Mouse (Mus musculus): ENCODE measurements around the gene Tenm3.
A peak's percentile ranks its signal among the peaks of the same experiment; 100 is the strongest.

Gene Tenm3

GRCm38 (mm10) chr8:48299341-48299740, 544.4 kb downstream of the Tenm3 start:
- no peak for DNase-seq (ENCODE audit: extremely low read depth, insufficient read length, low spot score)

- DNase-seq (ENCODE audit: extremely low read depth, insufficient read length, low spot score): no peak
Observed at GRCm38 (mm10) chr8:48296371-48296770, 547.4 kb downstream of the Tenm3 start.

GRCm38 (mm10) chr8:48295558-48295957, 548.2 kb downstream of the Tenm3 start:
- DNase-seq (ENCODE audit: extremely low read depth, insufficient read length, low spot score): no peak

- DNase-seq (ENCODE audit: extremely low read depth, insufficient read length, low spot score): no peak
Observed at GRCm38 (mm10) chr8:48293797-48294196, 550.0 kb downstream of the Tenm3 start.

- no peak for DNase-seq (ENCODE audit: extremely low read depth, insufficient read length, low spot score)
Observed at GRCm38 (mm10) chr8:48285432-48285831, 558.3 kb downstream of the Tenm3 start.

GRCm38 (mm10) chr8:48281855-48282254, 561.9 kb downstream of the Tenm3 start:
- DNase-seq (ENCODE audit: extremely low read depth, insufficient read length, low spot score): no peak

GRCm38 (mm10) chr8:48279360-48279759, 564.4 kb downstream of the Tenm3 start:
- DNase-seq (ENCODE audit: extremely low read depth, insufficient read length, low spot score): no peak

- DNase-seq (ENCODE audit: extremely low read depth, insufficient read length, low spot score): no peak
Observed at GRCm38 (mm10) chr8:48277986-48278635, 565.6 kb downstream of the Tenm3 start.

GRCm38 (mm10) chr8:48275066-48275465, 568.7 kb downstream of the Tenm3 start:
- no peak for DNase-seq (ENCODE audit: extremely low read depth, insufficient read length, low spot score)

- no peak for DNase-seq (ENCODE audit: extremely low read depth, insufficient read length, low spot score)
Observed at GRCm38 (mm10) chr8:48274566-48274965, 569.2 kb downstream of the Tenm3 start.

GRCm38 (mm10) chr8:48268638-48269037, 575.1 kb downstream of the Tenm3 start:
- DNase-seq (ENCODE audit: extremely low read depth, insufficient read length, low spot score): no peak

GRCm38 (mm10) chr8:48260265-48260664, 583.5 kb downstream of the Tenm3 start:
- DNase-seq (ENCODE audit: extremely low read depth, insufficient read length, low spot score): no peak

- DNase-seq (ENCODE audit: extremely low read depth, insufficient read length, low spot score): no peak
Observed at GRCm38 (mm10) chr8:48259832-48260231, 583.9 kb downstream of the Tenm3 start.

- DNase-seq (ENCODE audit: extremely low read depth, insufficient read length, low spot score): no peak
Observed at GRCm38 (mm10) chr8:48243876-48244275, 599.9 kb downstream of the Tenm3 start.

- DNase-seq (ENCODE audit: extremely low read depth, insufficient read length, low spot score): no peak
Observed at GRCm38 (mm10) chr8:48240917-48241531, 602.7 kb downstream of the Tenm3 start.

- no peak for DNase-seq (ENCODE audit: extremely low read depth, insufficient read length, low spot score)
Observed at GRCm38 (mm10) chr8:48236968-48237367, 606.8 kb downstream of the Tenm3 start.

- no peak for DNase-seq (ENCODE audit: extremely low read depth, insufficient read length, low spot score)
Observed at GRCm38 (mm10) chr8:48232927-48233326, 610.8 kb downstream of the Tenm3 start.

- no peak for DNase-seq (ENCODE audit: extremely low read depth, insufficient read length, low spot score)
Observed at GRCm38 (mm10) chr8:48231882-48232281, 611.9 kb downstream of the Tenm3 start.

- no peak for DNase-seq (ENCODE audit: extremely low read depth, insufficient read length, low spot score)
Observed at GRCm38 (mm10) chr8:48231389-48231788, 612.4 kb downstream of the Tenm3 start.

GRCm38 (mm10) chr8:48228676-48229075, 615.1 kb downstream of the Tenm3 start:
- no peak for DNase-seq (ENCODE audit: extremely low read depth, insufficient read length, low spot score)

- DNase-seq (ENCODE audit: extremely low read depth, insufficient read length, low spot score): no peak
Observed at GRCm38 (mm10) chr8:48224753-48225152, 619.0 kb downstream of the Tenm3 start.

GRCm38 (mm10) chr8:48222429-48222769, 621.4 kb downstream of the Tenm3 start:
- peak; percentile 25 for DNase-seq (ENCODE audit: extremely low read depth, insufficient read length, low spot score)

Data from 3134 (cell line).